Mouse (Mus musculus): ENCODE data around the gene Bbs2.

GRCm38 (mm10) chr8:94052696-94053095, 46.0 kb downstream of the Bbs2 start:
- no peak for TF ChIP-seq CTCF (IDR thresholded peaks at IDR 0.05; ENCODE audit: low read depth)
- TF ChIP-seq EP300 (IDR thresholded peaks at IDR 0.05; ENCODE audit: low read depth) = no peak

All from liver, embryonic 14.5 days (tissue).